Mouse (Mus musculus) small intestine, adult 2 months (tissue): ENCODE results near the gene Adgra1.

Experiments
- CTCF ChIP-seq: fragments of 200-500 bp; IDR thresholded peaks from 2 replicates; pipeline ENCODE4 v1.5.1; 2012; ENCODE audit warnings: low read depth, mild to moderate bottlenecking, control low read depth, inconsistent platforms, low read length, moderate library complexity, mixed read lengths; ENCODE audit not compliant: insufficient replicate concordance, insufficient read length; ENCODE audit errors: extremely low read depth
- POLR2A ChIP-seq: fragments of 200-500 bp; IDR thresholded peaks from 2 replicates; pipeline ENCODE4 v1.6.1; 2012; ENCODE audit warnings: low read depth, mild to moderate bottlenecking, control low read depth, inconsistent platforms, low read length, moderate library complexity

DNA sequence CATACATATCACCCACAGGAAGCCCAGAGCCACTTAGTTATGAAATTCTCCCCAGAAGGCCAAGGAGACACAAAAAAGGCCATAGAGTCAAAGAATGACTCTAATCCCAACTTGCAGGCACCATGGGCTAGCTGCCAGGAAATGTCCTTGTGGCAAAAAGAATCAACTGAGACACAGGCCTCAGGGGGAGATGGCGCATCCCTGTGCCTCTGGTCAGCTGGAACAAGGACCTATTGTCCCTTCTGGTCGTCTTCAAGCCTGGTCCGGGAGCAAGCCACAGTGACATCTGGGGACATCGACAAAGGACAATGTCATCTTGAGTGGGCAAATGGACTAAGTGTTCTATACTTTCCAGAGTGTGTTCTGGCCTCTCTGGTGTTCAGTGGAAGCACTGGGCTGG is 49.6 kb downstream of the Adgra1 start:
- TF ChIP-seq CTCF, result no peak
- no peak for TF ChIP-seq POLR2A
